Mouse (Mus musculus) MEL-GATA-1-ER (cell line): ENCODE measurements around the gene Dpagt1.
"Not testable (repeated sequence)": the region's sequence is repeated elsewhere in the genome, so short reads cannot be mapped to it uniquely, and the experiment has no call there.

ENCODE experiments used
- DNase-seq: peaks from one replicate; pipeline ENCODE4 v3.0.0-alpha.2; 2012; ENCODE audit warnings: low read depth; ENCODE audit errors: extremely low read depth

The Dpagt1 gene

GRCm38 (mm10) chr9:44325768-44326370 is at the start of gene Dpagt1:
Gene Dpagt1, plus strand, starts transcription at chr9:44326019.
- DNase-seq = no peak

GRCm38 (mm10) chr9:44283183-44283582 is 42.6 kb upstream of the Dpagt1 start:
- no peak for DNase-seq

GRCm38 (mm10) chr9:44286256-44286850 is 39.5 kb upstream of the Dpagt1 start:
- peak; percentile 53 for DNase-seq

GRCm38 (mm10) chr9:44287003-44287400 is 38.8 kb upstream of the Dpagt1 start:
- DNase-seq = peak; percentile 25

GRCm38 (mm10) chr9:44287401-44288075 is 38.3 kb upstream of the Dpagt1 start:
- DNase-seq = no peak

- peak; percentile 90 for DNase-seq
These were observed 37.5 kb upstream of the Dpagt1 start, which contains the start of gene Abcg4 for GRCm38 (mm10) chr9:44288076-44288958. Gene Abcg4, minus strand, starts transcription at chr9:44288615.

GRCm38 (mm10) chr9:44288959-44289291 is 36.9 kb upstream of the Dpagt1 start:
- peak; percentile 54 for DNase-seq

- DNase-seq = no peak
These were observed 33.3 kb upstream of the Dpagt1 start for GRCm38 (mm10) chr9:44292490-44292889.

GRCm38 (mm10) chr9:44300001-44300400 is 25.8 kb upstream of the Dpagt1 start:
- DNase-seq = not testable (repeated sequence)

- peak; percentile 98 for DNase-seq
These were observed 20.2 kb upstream of the Dpagt1 start, which contains the start of gene Hinfp for GRCm38 (mm10) chr9:44305466-44306079. Gene Hinfp, minus strand, starts transcription at chr9:44305671.

- DNase-seq = no peak
These were observed 19.3 kb upstream of the Dpagt1 start for GRCm38 (mm10) chr9:44306532-44306931.

- DNase-seq = no peak
These were observed 18.6 kb upstream of the Dpagt1 start for GRCm38 (mm10) chr9:44307248-44307647.

GRCm38 (mm10) chr9:44309756-44310155 is 16.1 kb upstream of the Dpagt1 start:
- no peak for DNase-seq

GRCm38 (mm10) chr9:44310750-44311135 is 15.1 kb upstream of the Dpagt1 start:
- no peak for DNase-seq

GRCm38 (mm10) chr9:44311136-44312134 is 14.4 kb upstream of the Dpagt1 start:
- DNase-seq = no peak

GRCm38 (mm10) chr9:44313476-44314256 is 12.2 kb upstream of the Dpagt1 start:
- no peak for DNase-seq

GRCm38 (mm10) chr9:44314257-44314547 is 11.6 kb upstream of the Dpagt1 start:
- no peak for DNase-seq

GRCm38 (mm10) chr9:44314910-44315309 is 10.9 kb upstream of the Dpagt1 start:
- DNase-seq = no peak

- DNase-seq = no peak
These were observed 8.4 kb upstream of the Dpagt1 start for GRCm38 (mm10) chr9:44317452-44317851.
